Mouse (Mus musculus): ENCODE measurements around the gene Dcdc2b.

Gene Dcdc2b

DNA sequence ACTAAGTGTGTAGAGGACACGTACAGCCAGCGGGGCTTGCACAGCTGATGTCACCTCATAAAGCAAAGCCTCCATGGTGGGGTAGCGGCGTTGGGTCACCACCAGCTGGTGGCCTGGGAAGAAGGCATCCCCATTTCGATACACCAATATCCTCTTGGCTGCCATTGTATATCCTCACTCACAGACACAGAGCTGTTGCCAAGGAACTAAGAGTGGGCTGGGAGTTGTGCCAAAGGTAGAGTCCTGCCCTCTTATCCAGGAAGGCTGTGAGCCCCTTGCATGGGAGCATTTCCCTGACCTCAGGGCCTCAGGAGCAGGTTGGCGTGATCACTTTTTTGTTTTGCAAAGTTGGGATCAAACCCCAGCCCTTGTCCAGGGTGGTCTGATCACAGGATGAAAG lies at the start of gene Dcdc2b:
TSS of gene Dcdc2b (minus strand) at position 165 of the 400 bp plus-strand sequence.
- no peak for DNase-seq (ENCODE audit: low spot score)

DNA sequence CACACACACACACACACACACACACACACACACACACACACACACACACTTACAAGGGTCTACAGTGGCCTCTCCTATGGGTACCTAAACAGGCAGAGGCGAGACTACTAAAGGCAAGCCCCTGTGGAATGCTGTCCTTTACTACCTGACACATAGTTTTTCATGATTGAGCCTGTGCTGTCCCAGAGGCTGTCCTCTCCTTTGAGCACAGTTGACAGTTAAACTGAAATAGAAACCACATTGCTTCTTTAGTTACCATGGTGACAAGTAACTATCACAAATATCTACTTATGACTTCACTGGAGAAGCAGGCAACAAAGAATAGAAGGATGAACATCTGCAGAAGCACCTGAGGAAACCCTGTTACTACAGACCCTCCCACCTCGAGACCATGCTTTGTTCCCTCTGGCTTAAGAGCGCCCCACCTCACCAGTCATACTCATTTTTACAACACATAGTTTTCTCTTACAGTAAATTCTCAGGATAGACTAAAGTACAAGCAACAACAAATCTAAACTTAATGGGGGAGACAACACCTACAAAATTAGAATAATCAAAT lies 48.3 kb upstream of the Dcdc2b start:
- no peak for DNase-seq (ENCODE audit: low spot score)

DNA sequence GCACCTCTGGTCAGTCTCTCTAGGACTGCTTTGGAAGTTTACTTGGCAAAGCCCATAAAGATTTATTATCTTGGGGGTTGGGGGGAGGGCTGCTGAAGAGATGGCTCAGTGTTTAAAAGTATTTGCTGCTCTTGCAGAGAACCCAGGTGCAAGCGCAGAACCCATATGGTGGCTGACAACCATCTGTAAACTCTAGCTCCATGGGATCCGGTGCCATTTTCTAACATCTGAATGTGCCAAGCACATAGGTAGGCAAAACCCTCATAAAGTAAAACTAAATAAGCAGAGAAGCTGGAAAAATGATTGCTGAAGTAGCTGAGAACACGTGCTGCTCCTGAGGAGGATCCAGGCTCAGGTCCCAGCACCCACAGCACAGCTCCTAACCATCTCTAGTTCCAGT lies 47.5 kb upstream of the Dcdc2b start:
- no peak for DNase-seq (ENCODE audit: low spot score)

DNA sequence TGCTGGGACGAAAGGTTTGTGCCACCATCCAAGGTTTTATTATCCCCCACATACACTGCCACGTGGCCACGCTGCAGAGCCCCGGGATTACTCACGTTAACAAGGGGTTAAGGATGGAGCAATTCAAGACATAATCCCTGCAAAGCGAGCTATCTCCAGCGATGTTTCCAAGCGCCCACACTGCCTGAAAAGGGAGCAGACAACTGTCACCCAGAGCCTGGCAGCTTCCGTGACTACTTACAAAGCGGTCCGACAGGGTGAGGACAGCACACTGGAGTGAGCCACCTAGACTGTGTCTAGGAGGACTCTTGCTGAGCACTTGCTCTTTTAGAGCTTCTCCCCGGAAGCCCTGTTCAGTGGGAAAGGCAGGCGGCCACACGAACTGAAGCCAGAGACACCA lies 40.7 kb upstream of the Dcdc2b start:
- no peak for DNase-seq (ENCODE audit: low spot score)

DNA sequence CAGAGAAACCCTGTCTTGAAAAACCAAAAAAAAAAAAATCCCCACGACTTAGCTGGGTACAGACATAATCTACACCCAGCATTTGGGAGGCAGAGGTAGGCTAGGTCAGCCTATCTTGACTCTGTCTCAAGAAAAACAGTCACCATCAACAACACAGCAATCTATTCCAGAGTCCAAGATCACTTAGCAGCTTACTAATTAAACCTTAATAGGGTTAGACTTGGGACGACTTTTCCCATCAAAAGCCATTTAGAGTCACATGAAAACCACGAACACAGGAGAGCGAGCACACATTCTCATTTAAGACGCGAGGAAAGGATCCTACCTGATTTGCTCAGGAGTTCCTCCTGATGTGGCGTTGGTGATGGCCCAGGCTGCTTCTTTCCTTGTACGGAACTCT lies 36.3 kb upstream of the Dcdc2b start:
- no peak for DNase-seq (ENCODE audit: low spot score)

DNA sequence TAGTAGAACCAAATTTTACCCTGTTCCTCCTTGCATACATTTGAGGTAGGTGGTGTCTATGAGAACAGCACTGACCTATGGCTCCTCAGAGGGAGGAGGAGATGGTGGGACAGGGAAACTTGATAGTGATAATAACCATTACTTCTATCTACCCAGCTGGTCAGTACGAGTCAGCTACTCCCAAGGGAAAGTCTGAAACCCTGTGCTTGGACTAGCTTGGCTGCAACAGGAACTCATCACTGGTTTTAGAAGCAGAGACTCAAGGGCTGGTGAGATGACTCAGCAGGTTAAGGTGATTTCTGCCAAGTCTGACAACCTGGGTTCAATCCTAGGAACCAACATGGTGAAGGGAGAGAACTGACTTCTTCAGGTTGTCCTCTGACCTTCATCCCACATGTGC lies 34.6 kb upstream of the Dcdc2b start:
- no peak for DNase-seq (ENCODE audit: low spot score)

DNA sequence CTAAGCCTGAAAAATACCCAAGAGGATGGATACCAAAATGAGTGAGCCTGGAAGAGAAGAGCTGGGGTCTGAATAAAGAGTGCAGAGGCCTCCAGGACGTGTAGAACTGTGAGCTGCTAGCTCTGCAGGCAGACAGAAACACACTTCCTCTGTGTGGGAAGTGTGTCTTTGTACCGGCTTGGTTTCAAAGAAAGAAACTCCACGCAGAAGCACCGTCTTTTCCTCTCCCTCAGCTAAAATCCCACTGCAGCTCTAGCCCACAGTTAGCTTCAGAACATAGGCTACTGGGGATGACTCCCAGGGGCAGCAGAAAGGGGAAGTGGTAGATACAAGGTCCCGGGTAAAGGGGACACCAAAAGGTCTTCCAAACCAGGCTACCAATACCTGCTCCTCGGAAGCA lies 31.1 kb upstream of the Dcdc2b start:
- no peak for DNase-seq (ENCODE audit: low spot score)

DNA sequence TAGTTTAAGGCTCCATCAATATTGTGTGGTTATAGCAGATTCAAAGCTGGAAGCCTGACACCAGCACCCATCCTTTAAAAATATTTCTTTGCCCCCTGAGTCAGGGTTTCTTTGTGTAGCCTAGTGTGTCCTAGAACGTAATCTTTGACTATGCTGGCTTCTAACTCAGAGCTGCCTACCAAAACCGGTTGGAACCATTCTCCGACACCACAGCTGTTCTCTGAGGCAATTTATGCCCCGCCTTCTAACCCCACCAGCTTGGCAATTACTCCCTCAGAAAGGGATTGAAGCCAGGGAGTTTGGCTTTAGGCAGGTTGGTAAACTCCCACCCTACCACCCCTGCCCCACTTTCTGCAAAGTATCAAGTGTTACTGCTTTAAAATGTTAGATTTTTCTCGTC lies 27.7 kb upstream of the Dcdc2b start:
- DNase-seq (ENCODE audit: low spot score): no peak

DNA sequence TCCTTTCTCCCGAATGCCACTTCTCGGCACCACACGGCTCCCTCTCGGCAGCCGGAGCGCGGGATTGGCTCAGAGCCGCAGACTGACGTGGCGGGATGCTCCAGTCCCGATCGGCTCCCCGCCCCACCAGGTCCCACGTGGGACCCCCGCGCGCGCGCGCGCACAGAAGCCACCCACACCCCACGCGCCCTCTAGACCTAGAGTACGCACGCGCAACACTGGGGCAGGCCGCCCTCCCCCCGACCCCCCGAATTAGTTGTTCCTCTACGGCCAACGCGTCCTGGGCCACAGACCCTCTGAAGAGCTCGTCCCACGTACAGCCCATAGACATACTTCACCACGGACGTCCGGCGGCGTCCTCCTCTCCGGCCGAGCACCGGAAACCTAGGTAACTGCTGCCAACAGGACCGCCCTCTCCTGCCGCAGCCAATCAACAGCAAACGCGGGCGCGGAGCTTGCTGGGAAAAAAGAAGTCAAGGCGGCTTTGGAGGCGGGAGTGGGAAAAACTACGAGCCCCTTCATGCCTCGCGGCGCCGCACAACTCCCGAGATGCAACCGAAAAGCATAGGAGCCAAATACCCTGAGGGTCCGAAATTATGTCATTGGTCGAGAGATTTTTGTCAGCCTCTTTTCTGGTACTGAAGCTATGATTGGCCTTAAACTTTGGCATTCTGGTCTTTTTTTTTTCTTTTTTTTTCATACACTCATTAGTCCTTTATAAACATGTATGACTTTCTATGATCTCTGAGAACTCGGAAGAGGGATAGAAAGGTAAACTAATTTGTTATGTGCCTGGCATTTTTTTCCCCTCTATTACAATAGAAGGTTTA lies 26.8 kb upstream of the Dcdc2b start, which contains the start of gene Txlna:
TSS of gene Txlna (minus strand) at position 428 of the 830 bp plus-strand sequence.
- DNase-seq (ENCODE audit: low spot score): peak; percentile 96

DNA sequence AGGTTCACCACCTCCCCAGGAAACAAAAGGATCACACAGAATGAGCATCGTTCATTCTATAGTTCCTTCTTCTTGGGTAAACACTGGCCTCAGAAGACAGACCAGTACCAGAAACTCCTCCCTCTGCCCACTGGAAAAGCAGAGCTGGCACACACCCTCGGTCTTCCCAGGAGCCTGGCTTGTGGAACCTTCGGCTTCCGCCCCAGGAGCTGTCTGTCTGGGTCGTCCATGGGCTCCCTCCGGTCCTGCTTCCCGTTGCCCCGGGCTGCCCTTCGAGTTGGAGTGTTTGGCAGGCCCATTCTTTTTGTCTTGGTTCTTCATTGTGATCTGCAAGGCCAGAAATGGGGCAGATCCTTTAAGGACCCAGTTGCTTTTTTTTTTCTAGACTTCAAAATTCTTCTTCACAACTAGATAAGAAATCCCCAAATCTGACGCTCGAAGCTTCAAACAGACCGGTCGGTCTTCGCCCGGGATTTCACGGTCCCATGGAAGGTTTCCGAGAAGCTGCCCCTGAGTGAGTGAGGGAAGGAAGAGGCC lies 26.1 kb upstream of the Dcdc2b start:
- peak; percentile 26 for DNase-seq (ENCODE audit: low spot score)

DNA sequence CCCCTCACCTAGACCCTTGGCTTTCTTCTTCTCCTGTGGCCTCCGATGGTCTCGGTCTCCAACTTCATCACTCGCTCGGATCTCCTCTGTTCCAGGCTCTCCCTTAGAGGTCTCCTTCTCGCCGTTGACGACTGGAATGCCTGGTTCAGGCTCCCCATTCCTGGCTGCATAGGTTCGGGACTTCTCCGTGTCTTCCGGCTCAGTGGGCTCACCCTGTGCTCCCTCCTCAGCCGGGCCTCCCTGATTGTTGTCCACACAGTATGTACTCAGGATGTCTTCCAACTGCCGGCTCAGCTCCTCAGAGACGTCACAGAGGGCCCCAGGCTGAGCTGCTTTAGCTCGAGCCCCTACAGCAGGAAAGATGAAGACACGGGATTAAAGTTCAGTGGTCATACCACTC lies 25.2 kb upstream of the Dcdc2b start:
- DNase-seq (ENCODE audit: low spot score): no peak

DNA sequence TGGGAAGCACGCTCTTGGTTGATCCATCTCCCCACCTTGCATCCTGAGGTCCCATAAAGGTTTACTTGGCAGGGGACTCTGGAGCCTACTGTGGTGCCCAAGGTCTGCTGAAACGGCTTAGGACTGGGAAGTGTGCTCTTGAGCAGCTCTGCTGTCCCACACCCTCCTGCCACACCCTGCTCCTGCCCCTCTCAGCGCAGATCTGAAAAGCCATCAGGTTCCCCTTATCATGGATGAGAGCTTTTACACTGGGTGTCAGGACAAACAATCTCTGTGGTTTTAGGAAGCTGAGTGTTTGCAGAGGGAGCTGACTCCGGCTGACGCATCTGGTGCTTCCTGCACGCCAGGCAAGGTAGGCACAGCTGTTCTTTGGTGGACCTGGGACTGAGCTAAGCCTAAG lies 19.8 kb upstream of the Dcdc2b start:
- DNase-seq (ENCODE audit: low spot score): no peak

DNA sequence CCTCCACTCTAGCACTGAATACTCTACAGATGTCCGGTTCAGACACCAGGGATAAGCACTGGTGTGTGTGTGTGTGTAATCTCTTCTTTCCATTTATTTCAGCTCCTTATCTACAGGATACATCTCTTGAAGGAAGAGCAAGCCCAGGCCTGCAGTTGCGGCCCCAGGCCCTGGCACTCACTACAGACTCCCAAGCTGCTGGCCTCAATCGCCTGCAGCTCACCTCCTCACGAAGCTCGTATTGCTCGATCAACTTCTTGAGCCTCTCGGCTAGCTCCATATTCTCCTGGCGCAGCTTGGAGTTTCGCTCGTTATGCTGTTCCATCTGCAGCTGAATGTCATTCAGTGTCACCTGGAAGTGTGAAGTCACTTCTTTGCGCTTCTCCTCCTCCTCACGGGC lies 17.8 kb upstream of the Dcdc2b start:
- no peak for DNase-seq (ENCODE audit: low spot score)

DNA sequence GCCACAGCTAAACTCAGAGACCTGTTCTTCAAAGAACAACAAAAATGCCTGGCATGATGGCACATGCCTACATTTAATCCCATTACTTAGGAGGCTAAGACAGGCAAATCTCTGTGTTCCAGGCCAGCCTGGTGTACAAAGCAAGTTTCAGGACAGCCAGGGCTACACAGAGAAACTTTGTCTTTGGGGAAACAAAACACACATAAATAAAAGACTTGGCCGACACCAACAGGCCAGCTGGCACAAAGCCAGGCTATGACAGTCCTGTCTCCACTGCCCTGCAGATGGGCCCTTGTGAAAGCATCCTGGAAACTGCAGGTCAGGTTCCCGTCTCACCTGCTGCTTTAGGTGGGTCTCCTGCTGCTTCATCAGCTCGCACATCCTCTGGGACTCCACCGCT lies 16.9 kb upstream of the Dcdc2b start:
- DNase-seq (ENCODE audit: low spot score): no peak

DNA sequence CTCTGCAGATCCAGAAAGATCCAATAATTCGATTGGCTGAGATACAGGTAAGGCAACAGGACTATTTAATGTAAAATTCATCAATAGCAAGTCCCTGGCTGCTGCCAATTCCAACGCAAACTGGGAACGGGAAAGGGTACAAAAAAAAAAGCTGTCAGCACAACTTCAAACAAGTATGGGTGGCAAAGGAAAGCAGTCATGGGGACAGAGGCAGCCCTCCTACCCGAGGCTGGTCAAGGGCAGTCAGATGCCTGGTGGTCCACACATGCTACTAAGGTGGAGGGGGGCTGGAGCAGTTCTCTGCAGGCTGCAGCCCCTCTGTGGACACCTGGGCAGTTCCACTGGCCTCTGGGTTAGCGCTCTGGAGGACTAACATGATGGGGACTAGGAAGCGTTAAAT lies 12.0 kb upstream of the Dcdc2b start:
- no peak for DNase-seq (ENCODE audit: low spot score)

DNA sequence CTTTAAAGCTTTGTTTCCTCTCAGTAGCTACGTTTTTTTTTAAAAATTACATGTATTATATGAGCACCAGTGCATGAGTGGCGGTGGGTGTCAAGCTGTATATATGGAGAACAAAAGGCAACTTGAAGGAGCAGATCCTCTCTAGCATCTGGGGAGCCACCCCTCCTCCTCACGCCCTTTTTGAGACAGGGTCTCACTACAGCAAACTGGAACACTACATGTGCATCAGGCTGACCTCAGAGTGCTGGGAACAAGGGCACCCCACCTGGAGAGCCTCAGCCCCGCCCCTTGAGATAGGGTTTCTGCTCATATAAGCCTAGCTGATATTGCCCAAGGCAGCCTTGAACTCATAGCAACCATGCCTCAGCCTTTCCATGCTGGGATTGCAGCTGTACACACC lies 11.4 kb upstream of the Dcdc2b start:
- DNase-seq (ENCODE audit: low spot score): no peak

DNA sequence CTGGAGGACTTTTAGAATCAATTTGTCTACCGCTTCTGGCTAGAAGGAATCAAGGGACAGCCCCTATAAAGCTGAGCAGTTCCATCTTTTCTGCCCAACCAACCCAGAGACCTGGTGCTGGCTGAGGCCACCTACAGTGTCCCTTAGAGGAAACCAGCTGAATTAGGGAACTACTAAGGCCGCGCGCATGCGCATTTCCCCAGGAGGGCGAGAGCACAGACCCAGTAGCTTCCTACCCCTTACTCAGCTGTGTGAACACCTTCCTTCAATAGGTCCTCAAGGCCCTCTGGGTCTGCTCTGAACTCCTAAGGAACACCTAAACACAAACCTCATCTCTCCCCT lies 10.9 kb upstream of the Dcdc2b start:
- DNase-seq (ENCODE audit: low spot score): no peak

DNA sequence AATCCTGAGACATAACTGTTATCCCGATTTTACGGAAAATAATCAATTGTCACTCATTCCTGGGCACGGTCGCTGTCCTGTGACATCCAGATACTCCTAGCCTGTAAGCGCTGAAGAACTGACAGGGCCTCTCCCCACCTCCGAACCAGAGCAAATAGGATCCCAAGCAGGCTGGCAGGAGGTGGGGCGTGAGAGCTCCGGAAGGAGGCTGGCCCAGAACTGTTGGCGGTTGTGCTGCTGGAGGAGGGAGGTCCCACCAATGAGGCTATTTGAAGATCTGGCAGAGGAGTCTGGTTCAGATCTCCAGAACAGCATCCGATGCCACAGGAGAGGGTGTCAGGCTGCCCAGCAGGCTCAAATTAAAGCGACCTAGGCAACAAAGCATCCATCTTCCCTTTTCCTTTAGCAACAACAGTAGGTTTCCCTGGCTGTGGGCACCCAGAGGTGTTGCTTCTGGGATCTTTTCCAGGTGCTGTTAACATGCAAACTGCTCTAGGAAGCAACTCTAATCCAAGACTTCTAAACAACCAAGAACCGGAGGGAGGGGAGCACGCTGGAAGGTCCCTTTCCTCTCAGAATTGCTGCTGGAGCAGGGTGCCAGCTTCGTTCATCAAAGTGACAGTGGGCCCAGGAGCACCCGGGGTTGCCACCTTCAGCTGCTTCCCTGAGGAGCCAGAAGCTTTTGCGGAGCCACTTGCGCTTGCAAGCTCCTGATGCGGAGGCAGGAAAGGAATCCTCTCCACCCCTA lies 10.4 kb upstream of the Dcdc2b start:
- peak; percentile 81 for DNase-seq (ENCODE audit: low spot score)

DNA sequence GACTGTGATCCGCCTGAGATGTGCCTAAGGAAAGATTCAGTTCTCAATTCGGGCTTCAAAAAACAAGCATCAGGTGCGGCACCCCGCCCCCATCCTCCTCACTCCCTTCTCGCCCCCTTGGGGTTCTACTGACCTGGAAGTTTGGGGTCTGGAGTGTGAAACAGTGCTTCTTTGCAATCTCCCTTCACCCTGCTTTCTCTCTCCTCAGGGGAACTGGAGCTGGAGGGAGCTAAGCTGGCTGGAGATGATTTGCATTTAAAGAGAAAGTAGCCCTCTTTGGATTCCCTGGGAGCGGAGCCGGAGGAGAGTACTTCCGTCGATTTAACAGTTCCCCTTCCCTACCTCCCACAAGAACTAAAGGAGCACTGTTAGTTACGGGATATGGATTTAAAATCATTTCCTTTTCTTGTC lies 9.6 kb upstream of the Dcdc2b start, which contains the start of gene Ccdc28b:
TSS of gene Ccdc28b (minus strand) at position 267 of the 411 bp plus-strand sequence.
- DNase-seq (ENCODE audit: low spot score): peak; percentile 37

DNA sequence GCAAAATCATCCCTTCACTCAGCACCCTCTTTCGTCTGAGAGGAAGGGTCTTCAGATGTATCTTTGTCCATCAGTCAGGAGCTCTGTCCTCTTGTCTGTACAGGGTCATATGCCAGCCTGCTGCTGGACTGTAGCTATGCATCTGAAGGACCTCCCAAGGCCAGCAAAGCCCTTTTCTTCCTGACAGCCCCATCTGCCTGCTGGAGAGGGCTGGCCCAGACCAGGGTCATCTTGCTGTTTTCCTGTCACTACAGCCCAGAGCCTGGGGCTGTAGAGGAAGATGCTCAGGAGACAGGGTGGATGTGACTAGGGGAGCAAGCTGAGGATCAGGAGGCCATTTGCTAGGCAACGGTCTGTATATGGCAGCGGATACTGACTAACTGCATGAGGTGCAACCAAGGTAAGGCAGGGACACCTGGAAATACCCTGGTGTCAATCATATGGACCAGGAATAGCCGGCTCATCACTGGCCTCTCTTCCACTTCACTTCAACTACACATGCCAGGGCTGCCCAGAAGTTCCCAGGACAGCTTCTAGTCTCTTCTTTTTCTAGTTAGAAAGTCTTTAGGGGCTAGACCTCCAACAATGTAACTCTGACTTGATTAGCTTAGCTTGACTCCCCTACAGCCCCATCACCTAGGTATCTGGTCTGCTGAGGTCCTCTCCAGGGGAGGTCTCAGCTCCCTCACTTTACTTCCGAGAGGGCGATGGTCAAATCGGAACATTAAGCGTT lies 8.9 kb upstream of the Dcdc2b start:
- no peak for DNase-seq (ENCODE audit: low spot score)

DNA sequence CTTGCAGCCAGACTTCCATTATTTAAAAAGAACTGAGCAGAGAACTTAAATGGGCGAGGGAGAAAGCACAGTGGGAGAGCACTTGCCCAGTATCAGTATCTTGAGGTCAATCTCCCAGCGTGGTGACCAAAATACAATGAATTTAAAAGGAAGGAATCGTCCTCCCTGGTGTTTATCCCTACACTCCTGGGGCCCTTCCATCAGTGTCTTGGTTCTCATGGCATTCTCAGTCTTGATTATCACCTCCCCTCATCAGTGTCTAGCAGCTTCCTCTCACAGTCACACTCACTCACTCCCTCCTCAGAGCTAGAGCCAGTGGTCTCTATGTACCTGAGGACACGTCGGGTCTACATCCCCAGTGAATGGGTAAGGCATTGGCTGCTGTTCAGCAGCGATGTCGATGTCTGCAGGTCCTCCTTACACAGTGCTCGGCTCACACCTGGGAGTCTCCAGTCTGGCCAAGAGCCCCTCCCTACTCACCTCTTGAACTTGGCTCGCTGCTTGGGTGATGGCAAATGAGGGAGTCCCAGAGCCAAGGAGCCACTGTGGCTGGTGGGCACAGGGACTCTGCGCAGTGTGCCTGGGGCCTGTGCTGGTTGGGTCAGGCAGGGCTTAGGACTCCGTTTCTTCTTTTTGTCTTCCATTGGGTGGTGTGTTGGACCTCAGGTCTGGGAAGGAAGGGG lies 8.2 kb upstream of the Dcdc2b start:
- no peak for DNase-seq (ENCODE audit: low spot score)

Data from ovary, adult 18-20 months (tissue).